Mouse (Mus musculus) kidney, adult 8-10 months (tissue): ENCODE measurements around the gene Hsd17b3.

Source experiments
- DNase-seq, 2 experiments: peaks; one replicate each; pipeline ENCODE4 v3.0.0; 2022

Gene Hsd17b3

GRCm38 (mm10) chr13:64089130-64089529, at the start of gene Hsd17b3:
Gene Hsd17b3, minus strand, starts transcription at chr13:64089230.
- DNase-seq = no peak

GRCm38 (mm10) chr13:64129616-64130375, 40.8 kb upstream of the Hsd17b3 start:
- DNase-seq = peak; percentile 78 to 87

DNA sequence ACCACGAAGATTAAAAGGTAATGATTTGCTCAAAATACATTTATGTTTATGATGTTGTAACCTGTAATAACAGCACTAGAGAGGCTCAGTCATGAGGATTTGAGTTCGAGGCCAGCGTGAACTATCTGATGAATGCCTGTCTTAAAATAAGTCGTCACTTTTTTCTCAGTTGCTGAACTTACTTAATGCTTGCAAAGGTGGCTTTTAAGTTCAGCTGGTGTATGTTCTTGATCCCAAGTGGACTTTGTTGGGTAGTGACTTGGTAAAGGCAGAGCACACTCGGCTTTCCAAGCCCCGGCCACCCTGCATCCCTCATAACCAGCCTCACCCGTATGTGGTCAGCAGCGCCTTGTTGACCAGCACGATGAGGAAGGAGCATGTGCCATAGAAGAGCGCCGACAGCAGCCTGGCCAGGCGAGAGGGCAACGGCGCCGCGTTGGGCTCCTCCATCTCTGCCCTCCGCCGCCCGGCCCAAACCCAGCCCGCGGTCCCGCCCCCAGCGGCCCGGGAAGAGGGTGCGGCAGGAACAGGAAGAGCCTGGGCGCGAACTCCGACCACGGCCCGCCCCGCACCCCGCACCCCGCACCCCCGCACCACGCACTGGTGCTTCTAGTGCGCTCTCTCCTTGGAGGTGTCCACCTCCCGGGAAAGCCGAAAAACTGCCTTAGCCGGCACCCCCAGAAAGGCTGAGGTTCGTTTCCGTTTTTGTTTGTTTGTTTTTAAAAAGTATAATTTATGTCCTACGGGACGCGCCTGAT, 40.0 kb upstream of the Hsd17b3 start, which contains the start of gene Slc35d2:
Gene Slc35d2 (minus strand): TSS at position 511 of the 758 bp plus-strand sequence.
- peak; percentile 68 to 71 for DNase-seq

GRCm38 (mm10) chr13:64126316-64126715, 37.3 kb upstream of the Hsd17b3 start:
- DNase-seq = no peak

GRCm38 (mm10) chr13:64124886-64125285, 35.9 kb upstream of the Hsd17b3 start:
- DNase-seq = peak; percentile 14 to 37

DNA sequence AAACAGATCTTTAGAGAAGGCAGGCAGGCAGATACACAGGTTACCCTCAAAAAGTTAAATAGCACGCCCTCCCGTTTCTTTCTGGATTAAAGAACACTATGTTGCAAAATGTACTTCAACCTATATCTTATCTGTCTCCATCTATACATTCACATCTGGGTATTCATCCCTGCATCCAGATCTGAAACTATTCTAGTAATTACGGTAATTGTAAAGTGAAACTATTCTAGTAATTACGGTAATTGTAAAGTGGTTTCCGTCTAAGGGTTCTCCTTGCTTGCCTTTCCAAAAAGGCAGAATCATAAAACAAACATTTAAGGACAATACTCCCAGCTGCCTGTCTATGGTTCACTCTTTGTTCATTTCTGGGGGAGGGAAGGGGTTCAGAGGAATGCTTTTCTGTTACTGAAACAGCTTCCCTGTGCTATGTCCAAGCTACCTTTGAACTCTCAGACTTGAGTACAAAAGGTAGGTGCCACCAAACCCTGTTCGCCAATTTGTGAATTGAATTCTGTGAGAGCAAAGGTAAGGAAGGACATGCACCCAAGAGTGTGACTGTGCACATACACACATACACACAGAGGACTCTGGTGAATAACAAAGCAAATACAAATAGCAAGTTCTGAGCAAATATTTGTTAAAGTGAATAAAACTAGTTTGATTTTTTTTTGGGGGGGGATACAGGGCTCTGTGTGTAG, 34.6 kb upstream of the Hsd17b3 start:
- peak; percentile 49 to 61 for DNase-seq

GRCm38 (mm10) chr13:64120760-64121159, 31.7 kb upstream of the Hsd17b3 start:
- no peak for DNase-seq

- no peak for DNase-seq
Measured at GRCm38 (mm10) chr13:64117442-64117841, 28.4 kb upstream of the Hsd17b3 start.

- no peak for DNase-seq
Measured at GRCm38 (mm10) chr13:64110421-64110820, 21.4 kb upstream of the Hsd17b3 start.

- no peak for DNase-seq
Measured at GRCm38 (mm10) chr13:64108381-64108850, 19.4 kb upstream of the Hsd17b3 start.

DNA sequence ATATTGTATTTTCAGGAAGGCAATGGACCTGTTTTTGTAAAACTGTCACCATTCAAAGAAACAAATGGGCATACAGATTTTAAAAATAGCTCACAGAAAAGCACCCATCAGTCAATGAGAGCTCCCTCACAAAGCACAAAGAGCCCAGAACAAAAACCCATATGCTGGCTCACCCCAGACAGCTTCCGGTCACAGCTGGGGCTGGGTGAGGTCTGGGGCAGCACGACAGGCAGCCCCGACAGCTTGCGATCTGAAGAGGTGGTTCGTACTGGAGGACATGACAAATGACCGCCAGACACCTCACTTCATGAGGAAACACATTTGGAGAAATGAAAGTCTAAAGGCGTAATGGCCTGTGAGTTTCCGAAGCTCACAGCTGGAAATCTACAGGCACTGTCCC, 18.5 kb upstream of the Hsd17b3 start:
- DNase-seq = no peak

GRCm38 (mm10) chr13:64107105-64107504, 18.1 kb upstream of the Hsd17b3 start:
- no peak for DNase-seq

DNA sequence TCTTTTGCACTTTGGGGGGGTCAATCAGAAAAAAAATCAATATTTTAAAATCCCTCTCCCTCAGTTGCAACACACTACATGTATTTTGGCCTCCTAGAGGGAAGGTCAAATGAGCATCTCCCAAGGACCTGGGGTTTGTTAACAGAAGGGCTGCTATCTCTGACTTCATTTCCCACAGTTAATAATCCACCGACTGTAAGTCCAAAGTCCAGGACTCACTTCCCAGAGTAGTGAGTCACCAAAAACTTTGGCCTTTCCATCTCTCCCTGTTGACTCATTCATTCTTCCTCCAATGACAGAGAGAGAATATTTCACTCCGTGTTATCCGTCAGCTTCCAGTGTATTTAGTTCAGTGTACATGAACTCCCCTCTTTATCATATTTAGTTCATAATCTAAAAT, 16.7 kb upstream of the Hsd17b3 start:
- DNase-seq = peak; percentile 65 to 73

- peak; percentile 33 to 57 for DNase-seq
Measured at GRCm38 (mm10) chr13:64100186-64100585, 11.2 kb upstream of the Hsd17b3 start.

DNA sequence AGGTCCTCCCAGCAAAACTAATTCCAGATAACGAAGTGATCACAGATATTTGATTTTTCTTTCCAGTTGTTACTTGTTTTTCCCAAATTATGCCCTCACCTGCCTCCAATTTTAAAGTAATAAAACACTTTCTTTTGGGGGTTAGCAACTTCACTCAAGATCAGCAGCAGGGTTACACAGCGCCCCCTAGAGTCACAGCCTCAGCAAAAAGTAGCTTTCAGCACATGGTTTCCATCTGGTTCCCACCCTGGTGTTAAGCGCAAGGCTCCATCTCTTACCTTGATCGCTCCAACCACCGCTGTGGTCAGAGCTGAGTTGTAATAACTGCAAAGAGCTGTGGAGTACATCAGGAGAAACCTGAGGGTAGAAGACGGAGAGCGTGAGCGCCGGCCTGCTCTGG, 10.0 kb upstream of the Hsd17b3 start:
- DNase-seq = peak in 1 of 2 experiments; percentile 45

GRCm38 (mm10) chr13:64093341-64093740, 4.3 kb upstream of the Hsd17b3 start:
- peak; percentile 40 to 86 for DNase-seq

DNA sequence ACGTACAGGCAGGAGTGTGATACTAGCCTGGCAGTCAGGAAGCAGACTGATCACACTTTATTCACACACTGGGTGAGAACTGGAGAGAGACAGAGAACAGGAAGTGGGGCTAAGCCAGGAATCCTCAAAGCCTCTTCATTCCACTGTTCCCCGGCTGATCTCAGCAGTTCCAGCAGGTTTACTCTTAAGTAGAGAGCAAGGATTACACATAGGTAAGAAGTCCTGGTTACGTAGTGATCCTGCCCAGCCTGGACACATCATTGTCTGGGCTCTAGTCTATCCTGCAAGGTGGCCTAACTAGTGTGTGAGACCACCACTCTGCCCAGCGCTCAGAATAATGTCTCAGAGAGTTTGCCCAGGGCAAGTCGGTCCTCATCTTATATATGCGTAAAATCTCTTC, 3.7 kb upstream of the Hsd17b3 start:
- no peak for DNase-seq

GRCm38 (mm10) chr13:64092141-64092540, 3.1 kb upstream of the Hsd17b3 start:
- DNase-seq = no peak

DNA sequence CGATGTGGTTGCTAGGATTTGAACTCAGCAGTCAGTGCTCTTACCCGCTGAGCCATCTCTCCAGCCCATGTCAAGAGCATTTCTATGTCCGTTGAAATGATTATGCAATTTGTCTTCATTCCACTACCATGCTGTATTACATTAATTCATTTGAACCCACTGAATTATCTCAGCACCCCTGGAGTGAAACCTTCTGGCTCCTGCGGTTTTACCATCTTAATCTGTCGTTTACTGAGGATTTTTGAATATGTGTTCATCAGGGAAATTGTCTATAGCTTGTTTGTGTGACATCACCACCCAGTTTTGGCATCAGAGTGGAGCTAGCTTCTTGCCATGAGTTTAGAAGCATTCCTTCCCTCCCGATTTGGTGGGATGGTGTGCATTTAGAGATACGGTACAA, 2.0 kb upstream of the Hsd17b3 start:
- no peak for DNase-seq

DNA sequence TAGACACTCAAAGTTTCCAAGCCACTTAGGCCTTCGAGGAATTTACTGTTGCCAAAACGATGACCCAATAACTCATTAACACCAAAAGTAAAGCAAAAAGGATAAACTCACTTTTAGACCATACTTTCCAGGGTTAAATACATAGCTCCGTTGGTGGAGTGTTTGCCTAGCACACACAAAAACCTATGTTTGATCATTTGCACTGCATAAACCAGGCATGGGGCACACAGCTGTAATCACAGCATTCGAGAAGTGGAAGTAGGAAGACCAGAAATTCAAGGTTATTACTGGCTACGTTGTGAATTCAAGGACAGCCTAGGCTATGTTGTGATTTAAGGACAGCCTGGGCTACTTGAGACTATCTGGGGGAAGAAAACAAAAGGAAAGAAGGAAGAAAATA, 1.2 kb upstream of the Hsd17b3 start:
- no peak for DNase-seq

- no peak for DNase-seq
Measured at GRCm38 (mm10) chr13:64088057-64088456, 973 bp downstream of the Hsd17b3 start.

- DNase-seq = peak; percentile 43 to 46
Measured at GRCm38 (mm10) chr13:64086036-64086435, 3.0 kb downstream of the Hsd17b3 start.

- no peak for DNase-seq
Measured at GRCm38 (mm10) chr13:64083331-64083730, 5.7 kb downstream of the Hsd17b3 start.
